Mouse (Mus musculus): ENCODE data around the gene Cbl. TPM values are rescaled to one million over a fixed set of nuclear protein-coding genes. Genes with fewer than 3 reads are reported as not detected.
A peak's percentile ranks its signal among the peaks of the same experiment; 100 is the strongest.

The Cbl gene
- polyA plus RNA-seq, 1 experiment from 2014 or later, result 9.9 TPM

DNA sequence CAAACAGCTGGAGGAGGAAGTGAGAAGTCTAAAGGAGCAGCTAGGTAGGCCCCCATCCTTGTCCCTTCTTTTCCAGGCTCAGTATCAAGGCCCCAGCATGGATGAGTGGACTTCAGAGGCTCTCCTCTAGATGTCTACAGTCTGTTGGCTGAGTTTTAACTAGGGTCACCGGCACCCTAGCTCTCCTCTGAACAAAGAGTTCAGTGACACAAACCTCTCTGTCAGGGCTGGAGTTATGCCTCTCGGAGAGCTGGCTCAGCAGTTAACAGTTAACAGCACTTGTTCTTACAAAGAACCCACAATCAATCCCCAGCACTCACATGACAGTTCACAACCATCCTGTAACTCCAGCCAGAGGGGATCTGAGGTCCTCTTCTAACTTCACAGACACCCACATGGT, 9.8 kb upstream of the Cbl start:
- H3K27me3 ChIP-seq (ENCODE audit: insufficient read depth, low read length), result no peaks in the 10 kb centered on the region
- no peak overlapping the region for H3K4me3 ChIP-seq (replicated peaks; ENCODE audit: low read depth, low read length)
- TF ChIP-seq CTCF (IDR thresholded peaks at IDR 0.05; ENCODE audit: low read depth), result no peak
- ATAC-seq (replicated peaks; ENCODE audit: low FRiP score, low read depth) (no peak), DNase-seq (ENCODE audit: low spot score) (no peak)
- H3K4me2 ChIP-seq (ENCODE audit: low read length), result no peak overlapping the region
- H3K9me3 ChIP-seq (replicated peaks; ENCODE audit: low read length), result no peaks in the 10 kb centered on the region
- no peaks in the 10 kb centered on the region for H3K36me3 ChIP-seq (ENCODE audit: insufficient read depth, low read length)
- H3K9ac ChIP-seq (ENCODE audit: low read depth, low read length), result no peak overlapping the region
- no peaks in the 10 kb centered on the region for H3K4me1 ChIP-seq (replicated peaks; ENCODE audit: insufficient read depth, low read length)
- no peak overlapping the region for H3K27ac ChIP-seq
- WGBS, result 29% methylated on average over 2 of the region's 2 CpGs

DNA sequence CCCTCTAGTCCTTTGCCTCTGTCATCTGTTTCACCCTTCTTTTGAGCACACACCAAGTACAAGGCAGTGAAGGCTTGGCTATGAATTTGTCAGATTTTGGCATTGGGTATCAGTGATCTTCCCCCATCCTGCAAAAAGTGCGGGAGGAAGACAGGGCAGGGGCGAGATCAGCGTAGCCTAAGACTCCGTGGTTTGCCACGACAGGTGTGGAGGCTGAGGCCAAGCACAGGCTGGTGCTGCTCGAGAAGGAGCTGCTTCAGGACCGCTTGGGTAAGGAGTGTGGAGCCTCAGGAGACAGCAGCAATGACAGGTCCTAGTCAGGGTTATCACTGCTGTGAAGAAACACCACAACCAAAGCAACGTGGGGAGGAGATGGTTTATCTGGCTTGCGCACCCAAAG, 7.6 kb upstream of the Cbl start:
- no peak overlapping the region for H3K27ac ChIP-seq
- WGBS, result 70% methylated on average over 9 of the region's 9 CpGs

DNA sequence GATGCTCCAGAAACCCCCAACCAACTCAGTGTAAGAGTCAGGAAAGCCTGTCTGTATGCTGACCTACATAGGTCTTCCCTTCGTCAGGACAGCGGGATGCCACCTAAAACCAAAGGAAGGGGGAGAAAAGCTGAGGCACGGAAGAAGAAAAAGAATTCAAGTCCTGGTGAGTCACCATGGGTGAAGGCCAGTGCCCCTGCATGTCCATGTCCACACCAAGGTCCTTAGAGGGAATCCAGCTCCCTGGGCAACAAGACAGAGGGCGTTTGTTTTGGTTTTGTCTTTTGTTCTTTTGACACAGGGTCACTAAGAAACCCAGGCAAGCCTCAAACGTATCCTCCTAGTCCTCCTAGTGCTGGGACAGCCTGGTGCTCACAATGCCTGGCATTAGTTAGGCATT, 7.1 kb upstream of the Cbl start:
- no peak for ATAC-seq (replicated peaks; ENCODE audit: low FRiP score, low read depth)
- WGBS, result 57% methylated on average over 5 of the region's 5 CpGs
- Histone ChIP-seq H3K9me3 (replicated peaks; ENCODE audit: low read length) (no peaks in the 10 kb centered on the region), H3K36me3 (ENCODE audit: insufficient read depth, low read length) (no peaks in the 10 kb centered on the region), H3K9ac (ENCODE audit: low read depth, low read length) (no peak overlapping the region), H3K4me2 (ENCODE audit: low read length) (no peak overlapping the region), H3K27ac (no peak overlapping the region), H3K27me3 (ENCODE audit: insufficient read depth, low read length) (no peaks in the 10 kb centered on the region), H3K4me3 (replicated peaks; ENCODE audit: low read depth, low read length) (no peak overlapping the region), H3K4me1 (replicated peaks; ENCODE audit: insufficient read depth, low read length) (no peaks in the 10 kb centered on the region)
- TF ChIP-seq CTCF (IDR thresholded peaks at IDR 0.05; ENCODE audit: low read depth), result no peak
- no peak for DNase-seq (ENCODE audit: low spot score)

More for the DNA sequence above, 7.6 kb upstream of the Cbl start:
- ATAC-seq (replicated peaks; ENCODE audit: low FRiP score, low read depth) (no peak), DNase-seq (ENCODE audit: low spot score) (no peak)
- Histone ChIP-seq H3K4me2 (ENCODE audit: low read length) (no peak overlapping the region), H3K4me3 (replicated peaks; ENCODE audit: low read depth, low read length) (no peak overlapping the region), H3K9ac (ENCODE audit: low read depth, low read length) (no peak overlapping the region), H3K4me1 (replicated peaks; ENCODE audit: insufficient read depth, low read length) (no peaks in the 10 kb centered on the region), H3K36me3 (ENCODE audit: insufficient read depth, low read length) (no peaks in the 10 kb centered on the region), H3K9me3 (replicated peaks; ENCODE audit: low read length) (no peaks in the 10 kb centered on the region), H3K27me3 (ENCODE audit: insufficient read depth, low read length) (no peaks in the 10 kb centered on the region)
- TF ChIP-seq CTCF (IDR thresholded peaks at IDR 0.05; ENCODE audit: low read depth), result no peak

DNA sequence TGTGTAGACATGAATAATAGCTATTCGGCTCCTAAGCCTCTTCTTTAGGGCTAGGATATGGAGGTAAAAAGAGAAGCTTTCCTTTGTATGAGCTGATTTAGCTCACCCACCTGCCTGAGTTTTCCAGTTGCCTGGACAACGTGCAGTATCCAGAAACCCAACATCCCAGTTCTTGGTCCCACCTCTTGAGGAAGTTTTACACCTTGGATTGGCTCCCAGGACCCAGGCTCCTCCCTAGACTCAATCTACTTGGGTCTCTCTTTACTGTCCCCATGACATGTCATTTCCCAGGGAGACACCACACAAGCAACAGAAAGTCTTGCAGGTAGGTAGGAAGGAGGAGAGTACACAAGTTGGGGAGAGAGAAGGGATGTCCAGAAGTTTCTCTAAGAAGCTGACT, 6.5 kb upstream of the Cbl start, which contains the start of gene Ccdc153:
TSS of gene Ccdc153 (plus strand) at position 278 of the 400 bp plus-strand sequence.
- no peak for ATAC-seq (replicated peaks; ENCODE audit: low FRiP score, low read depth)

DNA sequence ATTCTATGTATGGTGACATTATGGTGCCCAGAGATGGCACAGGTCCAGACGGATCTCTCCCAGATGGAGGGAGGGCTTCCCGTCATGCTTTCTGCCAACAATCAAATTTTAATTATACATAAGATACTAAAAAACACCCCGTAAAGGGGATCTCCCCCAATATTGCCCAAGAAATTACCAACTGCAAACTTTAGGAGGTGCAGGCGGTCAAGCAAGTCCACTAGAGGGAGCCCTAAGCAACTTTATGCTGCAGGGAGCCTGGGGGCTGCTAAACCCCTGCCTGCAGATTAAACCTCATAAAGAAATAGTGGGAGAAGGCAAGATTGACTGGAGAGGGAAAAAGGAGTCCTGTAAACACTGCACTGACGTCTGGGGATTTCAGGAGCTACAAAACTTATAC, 5.6 kb upstream of the Cbl start:
- H3K4me1 ChIP-seq (replicated peaks; ENCODE audit: insufficient read depth, low read length), result no peaks in the 10 kb centered on the region
- DNase-seq (ENCODE audit: low spot score) (peak; percentile 86), ATAC-seq (replicated peaks; ENCODE audit: low FRiP score, low read depth) (no peak)
- no peak overlapping the region for H3K9ac ChIP-seq (ENCODE audit: low read depth, low read length)
- no peak overlapping the region for H3K4me3 ChIP-seq (replicated peaks; ENCODE audit: low read depth, low read length)
- H3K27me3 ChIP-seq (ENCODE audit: insufficient read depth, low read length), result no peaks in the 10 kb centered on the region
- H3K36me3 ChIP-seq (ENCODE audit: insufficient read depth, low read length), result no peaks in the 10 kb centered on the region
- no peak overlapping the region for H3K4me2 ChIP-seq (ENCODE audit: low read length)
- H3K9me3 ChIP-seq (replicated peaks; ENCODE audit: low read length), result no peaks in the 10 kb centered on the region
- WGBS, result 15% methylated on average over 5 of the region's 5 CpGs
- no peak overlapping the region for H3K27ac ChIP-seq
- peak; percentile 86 for TF ChIP-seq CTCF (IDR thresholded peaks at IDR 0.05; ENCODE audit: low read depth)

More for the DNA sequence above, 6.5 kb upstream of the Cbl start, which contains the start of gene Ccdc153:
- Histone ChIP-seq H3K4me1 (replicated peaks; ENCODE audit: insufficient read depth, low read length) (no peaks in the 10 kb centered on the region), H3K36me3 (ENCODE audit: insufficient read depth, low read length) (no peaks in the 10 kb centered on the region), H3K9me3 (replicated peaks; ENCODE audit: low read length) (no peaks in the 10 kb centered on the region), H3K9ac (ENCODE audit: low read depth, low read length) (no peak within 1 kb of the TSS), H3K27me3 (ENCODE audit: insufficient read depth, low read length) (no peaks in the 10 kb centered on the region), H3K4me3 (replicated peaks; ENCODE audit: low read depth, low read length) (no peak within 1 kb of the TSS), H3K27ac (no peak within 1 kb of the TSS), H3K4me2 (ENCODE audit: low read length) (no peak within 1 kb of the TSS)
- TF ChIP-seq CTCF (IDR thresholded peaks at IDR 0.05; ENCODE audit: low read depth), result no peak
- no peak for DNase-seq (ENCODE audit: low spot score)
- 49% methylated on average over 2 of the region's 2 CpGs for WGBS

DNA sequence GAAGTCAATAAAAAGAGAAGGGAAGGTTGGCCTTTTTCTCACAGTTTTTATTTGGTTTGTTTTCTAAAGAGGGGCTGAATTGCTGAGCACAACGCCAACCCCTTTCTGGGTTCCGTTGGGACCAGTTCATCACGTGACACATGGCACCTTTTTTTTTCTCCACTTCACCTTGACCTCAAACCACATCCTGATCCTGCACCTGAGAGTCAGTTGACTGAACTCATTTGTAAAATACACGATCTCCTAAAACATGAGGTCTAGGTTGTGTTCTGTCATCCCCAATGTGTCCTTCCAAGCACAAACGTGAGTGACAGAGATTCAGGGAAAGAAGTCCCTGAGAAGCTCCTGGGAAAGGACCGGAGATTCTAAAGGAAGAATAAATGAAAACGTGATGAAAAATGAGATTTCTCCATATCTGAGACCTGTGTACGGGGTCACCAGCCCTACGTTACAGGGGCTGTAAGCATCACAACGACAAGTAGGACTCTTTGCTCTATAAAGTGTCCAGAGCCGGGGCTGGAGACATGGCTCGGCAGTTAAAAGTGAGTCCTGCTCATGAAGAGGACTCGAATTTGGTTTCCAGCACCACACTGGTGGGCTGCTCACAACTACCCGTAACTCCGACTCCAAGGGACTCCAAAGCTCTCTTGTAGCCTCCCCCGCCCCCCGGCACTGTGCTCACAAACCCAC, 4.8 kb upstream of the Cbl start:
- no peak overlapping the region for H3K4me2 ChIP-seq (ENCODE audit: low read length)
- no peak overlapping the region for H3K9ac ChIP-seq (ENCODE audit: low read depth, low read length)
- H3K27ac ChIP-seq, result no peak overlapping the region
- 79% methylated on average over 17 of the region's 17 CpGs for WGBS
- H3K27me3 ChIP-seq (ENCODE audit: insufficient read depth, low read length), result no peaks in the 10 kb centered on the region
- ATAC-seq (replicated peaks; ENCODE audit: low FRiP score, low read depth) (no peak), DNase-seq (ENCODE audit: low spot score) (no peak)
- no peak overlapping the region for H3K4me3 ChIP-seq (replicated peaks; ENCODE audit: low read depth, low read length)
- H3K4me1 ChIP-seq (replicated peaks; ENCODE audit: insufficient read depth, low read length), result no peaks in the 10 kb centered on the region
- no peaks in the 10 kb centered on the region for H3K36me3 ChIP-seq (ENCODE audit: insufficient read depth, low read length)
- TF ChIP-seq CTCF (IDR thresholded peaks at IDR 0.05; ENCODE audit: low read depth), result no peak
- H3K9me3 ChIP-seq (replicated peaks; ENCODE audit: low read length), result no peaks in the 10 kb centered on the region

DNA sequence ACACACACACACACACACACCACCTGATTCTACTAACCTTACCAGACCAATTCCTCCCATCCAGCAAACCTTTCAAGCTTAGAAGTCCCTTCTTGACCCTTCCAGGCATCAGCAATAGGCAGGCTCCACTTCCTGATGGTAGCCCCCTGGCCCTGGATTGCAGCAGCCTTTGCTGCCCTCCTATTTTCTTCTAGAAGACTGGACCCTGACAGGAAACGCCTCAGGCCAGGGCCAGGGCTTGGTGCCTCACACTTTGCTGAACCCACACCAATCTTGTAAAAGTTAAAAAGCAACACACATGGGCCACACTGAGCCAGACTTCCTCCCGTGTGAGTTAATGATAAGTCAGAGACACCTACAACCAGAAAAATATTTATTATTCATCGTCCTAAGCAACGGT, 3.3 kb upstream of the Cbl start:
- DNase-seq (ENCODE audit: low spot score), result no peak
- no peak overlapping the region for H3K9ac ChIP-seq (ENCODE audit: low read depth, low read length)
- H3K27me3 ChIP-seq (ENCODE audit: insufficient read depth, low read length), result no peaks in the 10 kb centered on the region
- WGBS, result 38% methylated on average over 4 of the region's 4 CpGs
- no peaks in the 10 kb centered on the region for H3K9me3 ChIP-seq (replicated peaks; ENCODE audit: low read length)
- no peak for ATAC-seq (replicated peaks; ENCODE audit: low FRiP score, low read depth)
- H3K4me1 ChIP-seq (replicated peaks; ENCODE audit: insufficient read depth, low read length), result no peaks in the 10 kb centered on the region
- H3K36me3 ChIP-seq (ENCODE audit: insufficient read depth, low read length), result no peaks in the 10 kb centered on the region
- TF ChIP-seq CTCF (IDR thresholded peaks at IDR 0.05; ENCODE audit: low read depth), result no peak
- no peak overlapping the region for H3K4me3 ChIP-seq (replicated peaks; ENCODE audit: low read depth, low read length)
- no peak overlapping the region for H3K4me2 ChIP-seq (ENCODE audit: low read length)
- peak overlapping the region; percentile 71 for H3K27ac ChIP-seq
